ENCODE assay signal across 7 mouse cellular contexts in the genomic region with DNA sequence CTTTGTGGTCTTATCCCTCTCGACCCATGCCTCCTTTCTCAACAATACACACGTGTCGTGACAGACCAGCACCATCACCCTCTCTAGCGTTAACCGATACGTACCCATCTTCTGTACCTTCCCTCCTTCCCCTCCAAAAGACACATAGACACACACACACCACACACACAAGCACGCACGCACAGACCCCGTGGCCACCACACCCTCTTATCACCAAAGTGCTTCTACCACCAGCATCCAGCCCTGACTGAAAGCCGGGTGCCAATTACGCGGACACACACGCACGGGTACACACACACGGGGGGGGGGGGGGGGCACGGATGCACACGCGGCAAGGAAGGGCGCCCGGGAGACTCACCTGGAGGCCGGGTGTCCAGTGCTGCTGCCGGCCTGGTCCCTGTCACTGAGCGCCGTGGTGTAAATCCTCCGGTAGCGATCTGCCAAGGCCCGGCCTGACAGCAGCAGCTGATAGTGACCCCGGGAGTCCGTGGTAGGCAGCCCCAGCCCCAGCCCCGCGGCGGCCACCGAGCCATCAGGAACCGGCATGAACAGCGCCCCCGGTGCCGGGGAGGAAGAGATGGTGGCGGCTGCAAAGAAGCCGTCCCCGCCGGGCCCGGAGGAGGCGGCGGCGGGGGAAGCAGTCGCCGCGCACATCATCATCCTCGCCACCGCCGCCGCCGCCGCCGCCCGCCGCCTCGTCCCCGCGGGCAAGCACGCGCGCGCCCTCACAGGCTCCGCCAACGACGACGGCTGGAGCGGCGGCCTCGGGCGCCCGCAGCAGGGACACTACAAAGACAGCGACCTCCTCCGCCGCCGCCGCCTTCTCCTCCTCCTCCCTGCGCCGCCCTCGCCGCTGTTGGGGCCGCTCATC. TPM values are rescaled to one million over a fixed set of nuclear protein-coding genes. Genes with fewer than 3 reads are reported as not detected.
DNase-seq lines count a peak whose midpoint lies in the region; TF ChIP-seq lines count a peak whose summit lies in the region.

No protein-coding gene starts in this region.

- peak overlapping the region; percentile 78 for H3K9ac ChIP-seq in ES-E14 (ENCODE audit: insufficient read depth, low read depth, low read length, poor library complexity, severe bottlenecking)

- H3K36me3 ChIP-seq in ES-E14 (ENCODE audit: control insufficient read depth, insufficient read depth, low read length, poor library complexity, severe bottlenecking) = no peaks in the 10 kb centered on the region
- no peaks in the 10 kb centered on the region for H3K36me3 ChIP-seq in forebrain, embryonic 10.5 days (replicated peaks)

- under 1% methylated on average over 55 of the region's 83 CpGs for WGBS in forebrain, embryonic 10.5 days

- H3K27ac ChIP-seq in ES-E14 (ENCODE audit: insufficient read depth, low read depth, low read length, poor library complexity, severe bottlenecking) = no peak overlapping the region
- peak overlapping the region; percentile 94 for H3K27ac ChIP-seq in forebrain, embryonic 10.5 days

- in situ Hi-C loops in ES-E14 (cut with MboI; ENCODE audit: low sequenced_read_pairs in 2 of 2, unreplicated experiment in 2 of 2) = no loop called here

- peak; percentile 21 for DNase-seq in ES-E14 (ENCODE audit: low read depth, low spot score)
- peak; percentile 24 to 38 for DNase-seq in adrenal gland, postnatal 4 days (ENCODE audit: low spot score in 2 of 2)
- DNase-seq in forebrain, embryonic 10.5 days (ENCODE audit: extremely low spot score, low spot score) = peak; percentile 64
- DNase-seq in heart, postnatal 10 days = peak; percentile 29 to 67
- peak; percentile 17 to 52 for DNase-seq in layer of hippocampus, postnatal 25 days (ENCODE audit: extremely low spot score in 1 of 2, low spot score in 1 of 2)
- DNase-seq in lung, postnatal 10 days = peak; percentile 72
- DNase-seq in right cerebral cortex, postnatal 10 days (ENCODE audit: low spot score in 2 of 2) = peak; percentile 70 to 77

- peak overlapping the region; percentile 72 to 74 for H3K4me3 ChIP-seq in ES-E14 (ENCODE audit: insufficient read depth in 1 of 2, low read depth in 1 of 2, low read length in 2 of 2, poor library complexity in 1 of 2, severe bottlenecking in 1 of 2)
- peak overlapping the region; percentile 69 for H3K4me3 ChIP-seq in forebrain, embryonic 10.5 days

- peaks cover 0 to 2% of the 10 kb centered on the region in 2 experiments; a peak in 1 of 4 replicates for H3K4me1 ChIP-seq in ES-E14 (ENCODE audit: control insufficient read depth in 2 of 2, insufficient read depth in 2 of 2, low read length in 2 of 2, poor library complexity in 1 of 2)
- H3K4me1 ChIP-seq in forebrain, embryonic 10.5 days = peaks cover 39% of the 10 kb centered on the region

- H3K9me3 ChIP-seq in ES-E14 (ENCODE audit: control insufficient read depth, insufficient read depth, low read depth, low read length) = no peaks in the 10 kb centered on the region
- H3K9me3 ChIP-seq in forebrain, embryonic 10.5 days = no peaks in the 10 kb centered on the region

- peaks cover 16% of the 10 kb centered on the region for H3K27me3 ChIP-seq in forebrain, embryonic 10.5 days (ENCODE audit: poor library complexity, severe bottlenecking)

- intact Hi-C loops in heart, postnatal 10 days (cut with DNase I) = loop anchor here (5.0 kb wide), 1 partner anchor 249 kb away; a partner anchor contains a TSS

TF ChIP-seq in ES-E14, 5 proteins besides CTCF, POLR2A, EP300 and RAD21:
- TF ChIP-seq MAFK (IDR thresholded peaks at IDR 0.05; ENCODE audit: insufficient read depth, low read depth, low read length) = no peak
- no peak for TF ChIP-seq HCFC1 (IDR thresholded peaks at IDR 0.05; ENCODE audit: borderline replicate concordance, insufficient read depth, low read length)
- no peak for TF ChIP-seq CHD2 (IDR thresholded peaks at IDR 0.05; ENCODE audit: low read depth, low read length)
- TF ChIP-seq ZNF384 (IDR thresholded peaks at IDR 0.05; ENCODE audit: low read depth, low read length) = no peak
- TF ChIP-seq ZC3H11A (IDR thresholded peaks at IDR 0.05; ENCODE audit: borderline replicate concordance, low read depth, low read length) = no peak

RNA-seq across cellular contexts. Expression of a gene that starts 0.5 kb away (rescaled TPM):
- total RNA-seq in ES-E14 (2012; rRNA removed) = 16.2 and 22.4 TPM in 2 replicates
- total RNA-seq in adrenal gland, postnatal 4 days (2021) = 10 to 100 TPM; 45.2 to 51.2 TPM
- 15.2 and 17.2 TPM in 2 replicates for polyA plus RNA-seq in forebrain, embryonic 10.5 days (2016; fragmentation: Nextera tagmentation; extraction: Ambion mirVana)
- total RNA-seq in heart, postnatal 10 days (2021) = 10 to 100 TPM; 32.6 to 35.3 TPM
- 100 to 1,000 TPM; 142 to 172 TPM for total RNA-seq in layer of hippocampus, postnatal 25 days (2021)

Comparison
In these comparisons a context has a peak if more than half of its experiments do, and no peak if none do; other contexts are left out.
1. DNase-seq: peak in every context shown above with its lines; median percentile 74 in right cerebral cortex, postnatal 10 days; 72 in lung, postnatal 10 days; 64 in forebrain, embryonic 10.5 days; 48 in heart, postnatal 10 days; 34 in layer of hippocampus, postnatal 25 days; 31 in adrenal gland, postnatal 4 days; 21 in ES-E14.